Mouse (Mus musculus) left cerebral cortex, postnatal 10 days (tissue): ENCODE results near the gene Rita1. TPM values are rescaled to one million over a fixed set of nuclear protein-coding genes. Genes with fewer than 3 reads are reported as not detected.

Experiments used
- DNase-seq, 2 experiments: peaks; one replicate each; pipeline ENCODE4 v3.0.0; 2021 to 2022; ENCODE audit warnings: low spot score in 2 of 2, mixed read lengths in 1 of 2; ENCODE audit errors: extremely low spot score in 1 of 2
- intact Hi-C: fragments of 180-260 bp; cut with DNase I; formaldehyde crosslinking; loops from one replicate; pipeline ENCODE4 v1.15.1; 2025
- total RNA-seq, 2 experiments: library from RNA; stranded (reverse); gene quantifications; 2 replicates each; pipeline ENCODE4 v1.2.3; 2021

Gene Rita1
- 10 to 100 TPM; 29.5 to 31.2 TPM for total RNA-seq

GRCm38 (mm10) chr5:120612442-120612821, at the start of gene Rita1, which contains the start of gene Ddx54:
TSS of gene Rita1 (minus strand) at chr5:120612589.
TSS of gene Ddx54 (plus strand) at chr5:120612739.
- DNase-seq = peak; percentile 97 to 98
- intact Hi-C loops = no loop called here

DNA sequence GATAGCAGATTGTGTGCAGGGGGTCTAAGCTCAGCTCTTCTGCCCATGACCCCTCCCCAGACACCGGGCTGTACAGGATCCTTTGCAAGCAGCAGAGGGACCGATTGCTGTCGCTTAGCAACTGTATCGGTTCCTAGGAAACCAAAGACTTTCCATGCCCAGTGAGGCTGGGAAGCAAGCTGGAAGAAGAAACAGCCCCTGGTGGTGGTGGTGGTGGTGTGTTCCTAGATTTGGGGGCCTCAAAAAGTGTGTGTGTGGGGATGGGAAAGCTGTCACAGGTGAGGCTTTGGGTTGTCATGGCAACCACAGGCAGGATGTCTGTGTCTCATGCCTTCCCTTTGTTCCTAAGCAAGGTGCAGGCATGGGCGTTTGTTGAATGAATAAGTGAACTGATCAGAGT, 48.4 kb upstream of the Rita1 start:
- DNase-seq = peak in 1 of 2 experiments; percentile 76

DNA sequence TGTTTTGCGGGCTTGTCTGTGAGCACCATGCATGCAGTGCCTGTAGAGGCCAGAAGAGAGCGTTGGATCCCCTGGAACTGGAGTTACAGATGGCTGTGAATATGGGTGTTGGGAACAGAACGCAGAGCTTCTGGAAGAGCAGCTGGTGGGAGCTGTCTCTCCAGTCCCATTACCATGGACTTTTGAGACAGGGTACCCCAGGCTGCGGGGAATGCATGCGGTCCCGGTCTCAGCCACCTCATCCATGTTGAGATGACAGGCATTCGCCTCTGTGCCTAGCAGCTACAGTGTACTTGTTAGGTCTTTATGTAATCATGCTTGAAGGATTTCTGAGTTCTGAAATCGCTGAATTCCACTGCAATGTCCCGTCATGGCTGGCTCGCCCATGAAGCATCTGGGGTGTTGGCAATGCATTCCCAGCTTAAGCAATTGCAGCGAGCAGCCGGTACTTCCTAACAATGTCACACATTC, 43.9 kb upstream of the Rita1 start:
- peak in 1 of 2 experiments; percentile 66 for DNase-seq

More for the DNA sequence above, 48.4 kb upstream of the Rita1 start:
- intact Hi-C loops = no loop called here

DNA sequence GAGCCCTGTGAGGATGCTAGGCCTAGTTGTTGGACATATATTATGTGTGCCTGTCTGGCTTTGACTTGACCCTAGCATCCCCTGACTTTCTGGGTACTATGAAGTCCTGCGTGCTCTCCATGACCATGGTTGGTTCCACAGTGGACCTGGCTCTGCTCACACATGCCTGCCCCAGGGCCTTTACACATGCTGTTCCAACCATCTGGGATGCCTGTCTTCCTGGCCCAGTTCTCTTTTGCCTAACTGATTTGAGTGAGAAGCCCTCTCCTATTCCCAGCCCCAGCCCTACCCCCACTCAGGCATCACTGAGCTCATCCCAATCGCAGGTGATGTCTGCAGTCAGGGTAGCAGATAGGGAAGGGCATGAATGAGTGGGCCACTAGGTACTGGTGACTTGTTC, 41.5 kb upstream of the Rita1 start:
- intact Hi-C loops = no loop called here
- no peak for DNase-seq

More for the DNA sequence above, 43.9 kb upstream of the Rita1 start:
- intact Hi-C loops = no loop called here

- DNase-seq = no peak
- intact Hi-C loops = no loop called here
These were observed 40.7 kb upstream of the Rita1 start for GRCm38 (mm10) chr5:120652915-120653701.

- DNase-seq = no peak
- intact Hi-C loops = no loop called here
These were observed 38.8 kb upstream of the Rita1 start for GRCm38 (mm10) chr5:120651230-120651629.

- intact Hi-C loops = loop anchor here (2.0 kb wide), 1 partner anchor 29 kb away; no protein-coding TSS in a partner anchor
- DNase-seq = peak in 1 of 2 experiments; percentile 66
These were observed 37.5 kb upstream of the Rita1 start for GRCm38 (mm10) chr5:120649938-120650337.

GRCm38 (mm10) chr5:120649374-120649933, 37.1 kb upstream of the Rita1 start:
- intact Hi-C loops = loop anchor here (2.0 kb wide), 1 partner anchor 29 kb away; no protein-coding TSS in a partner anchor
- peak in 1 of 2 experiments; percentile 72 for DNase-seq

DNA sequence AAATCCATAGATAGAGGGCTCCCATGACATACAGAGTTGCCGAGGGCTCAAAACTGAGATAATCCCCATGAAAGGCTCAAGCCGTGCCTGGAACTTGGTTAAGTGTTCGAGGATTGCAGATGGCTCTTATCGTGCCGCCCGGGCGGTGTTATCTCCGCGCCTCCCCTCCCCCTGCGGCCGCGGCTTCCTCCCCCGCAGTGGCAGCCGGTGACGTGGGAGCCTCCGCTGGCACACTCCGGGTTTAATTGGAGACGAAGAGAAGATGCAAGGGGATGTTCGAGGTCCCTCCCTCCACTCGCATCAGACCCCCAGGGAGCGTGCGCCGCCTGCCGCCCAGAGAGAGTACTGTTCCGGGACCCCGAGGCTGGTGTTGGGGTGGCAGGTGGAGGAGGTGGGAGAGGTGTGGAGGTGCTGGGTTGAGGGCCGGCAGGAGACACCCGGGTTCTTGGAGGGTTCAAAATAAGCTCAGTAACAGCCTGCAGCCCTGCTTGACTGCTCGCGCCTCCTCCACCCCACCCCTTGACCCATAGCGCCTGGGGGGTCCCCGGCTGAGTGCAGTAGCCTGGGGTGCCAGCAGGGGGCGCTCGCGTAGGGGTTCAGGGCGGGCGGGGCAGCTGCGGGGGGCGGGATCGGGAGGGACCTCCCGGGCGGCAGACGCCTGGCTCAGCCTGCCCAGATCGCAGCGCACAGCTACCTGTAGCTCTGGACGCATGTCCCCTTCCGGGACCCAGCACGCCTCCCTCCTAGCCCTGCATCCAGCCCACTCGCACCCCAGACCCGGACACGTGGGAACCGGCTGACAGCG, 36.4 kb upstream of the Rita1 start, which contains the start of gene Rasal1:
Gene Rasal1, plus strand, starts transcription at position 244 of the 805 bp plus-strand sequence.
- intact Hi-C loops = loop anchor here (2.0 kb wide), 1 partner anchor 28 kb away; no protein-coding TSS in a partner anchor
- DNase-seq = peak; percentile 80 to 87

- no peak for DNase-seq
- intact Hi-C loops = loop anchor here (2.0 kb wide), 1 partner anchor 27 kb away; no protein-coding TSS in a partner anchor
These were observed 35.6 kb upstream of the Rita1 start for GRCm38 (mm10) chr5:120647814-120648491.

- intact Hi-C loops = no loop called here
- DNase-seq = no peak
These were observed 35.0 kb upstream of the Rita1 start for GRCm38 (mm10) chr5:120647361-120647760.

GRCm38 (mm10) chr5:120645851-120646250, 33.5 kb upstream of the Rita1 start:
- intact Hi-C loops = no loop called here
- DNase-seq = peak in 1 of 2 experiments; percentile 53

- intact Hi-C loops = no loop called here
- no peak for DNase-seq
These were observed 31.8 kb upstream of the Rita1 start for GRCm38 (mm10) chr5:120644227-120644626.

DNA sequence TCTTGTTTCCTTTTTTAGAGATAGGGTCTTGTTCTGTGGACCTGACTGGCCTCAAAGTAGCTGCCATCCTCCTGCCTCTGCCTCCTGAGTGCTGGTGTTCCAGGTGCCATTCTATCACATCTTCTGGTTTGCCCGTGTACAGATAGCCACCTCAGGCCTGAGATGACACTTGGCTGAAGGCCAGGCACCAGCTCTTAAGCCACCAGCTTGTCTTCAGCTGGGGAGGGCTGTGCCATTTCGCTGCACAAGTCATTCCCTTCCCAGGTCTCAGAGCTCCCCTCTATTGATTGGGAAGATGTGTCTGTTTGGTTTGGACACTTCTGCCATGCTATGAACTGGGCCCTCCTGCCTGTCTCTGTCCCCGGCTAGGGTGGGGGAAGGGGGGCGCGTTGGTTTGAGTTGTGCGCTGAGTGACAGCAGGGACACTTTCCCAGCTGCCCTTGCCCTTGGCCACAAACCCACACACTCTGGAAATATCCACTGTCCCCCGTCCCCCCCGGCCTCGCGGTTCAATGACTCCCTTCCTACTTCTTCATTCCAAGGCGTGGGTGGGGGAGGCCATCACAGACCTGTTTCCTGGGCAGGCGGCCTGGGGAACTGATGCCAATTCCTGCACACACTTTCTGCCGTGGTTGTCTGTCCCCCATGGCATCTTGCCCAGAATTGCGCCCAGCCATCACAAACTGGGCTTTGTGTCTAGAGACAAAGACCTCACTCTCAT, 31.1 kb upstream of the Rita1 start:
- intact Hi-C loops = no loop called here
- peak in 1 of 2 experiments; percentile 71 for DNase-seq

GRCm38 (mm10) chr5:120640094-120640493, 27.7 kb upstream of the Rita1 start:
- no peak for DNase-seq
- intact Hi-C loops = no loop called here

GRCm38 (mm10) chr5:120635633-120636032, 23.2 kb upstream of the Rita1 start:
- intact Hi-C loops = no loop called here

GRCm38 (mm10) chr5:120634860-120635259, 22.5 kb upstream of the Rita1 start:
- no peak for DNase-seq
- intact Hi-C loops = no loop called here

More at GRCm38 (mm10) chr5:120635633-120636032, 23.2 kb upstream of the Rita1 start:
- DNase-seq = no peak

DNA sequence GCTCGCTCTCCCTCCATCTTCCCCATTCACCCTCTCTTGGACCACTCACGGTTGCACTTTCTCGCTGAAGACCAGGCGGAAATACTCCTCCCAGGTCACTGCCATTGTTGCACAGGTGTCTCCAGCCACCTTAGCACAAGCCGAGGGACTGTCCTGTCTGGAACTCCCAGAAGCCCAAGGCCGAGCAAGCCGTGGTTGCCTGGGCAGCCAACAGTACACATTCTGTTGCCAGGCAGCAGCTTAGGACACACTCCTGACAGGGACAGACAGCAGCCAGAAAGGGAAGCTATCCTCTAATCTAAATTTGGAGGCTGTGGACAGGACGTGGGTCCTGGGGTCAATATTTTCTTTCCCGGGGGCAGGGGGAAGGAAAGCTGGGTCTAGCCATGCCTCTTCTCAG, 21.7 kb upstream of the Rita1 start, which contains the start of gene Cfap73:
Gene Cfap73, minus strand, starts transcription at position 105 of the 400 bp plus-strand sequence.
- DNase-seq = no peak
- intact Hi-C loops = no loop called here
